Mouse (Mus musculus) embryonic fibroblast, embryonic 13.5 days (primary cell): ENCODE results near the gene Ly86. TPM values are rescaled to one million over a fixed set of nuclear protein-coding genes. Genes with fewer than 3 reads are reported as not detected.
A peak's percentile ranks its signal among the peaks of the same experiment; 100 is the strongest.

Experiments used
- H3K27ac ChIP-seq: 2 replicates; pipeline ENCODE4 v1.5.1; 2012; ENCODE audit warnings: low read length, control low read depth, inconsistent platforms; ENCODE audit not compliant: insufficient read depth
- H3K4me1 ChIP-seq: 2 replicates; pipeline ENCODE4 v1.6.1; 2011; ENCODE audit warnings: low read length; ENCODE audit not compliant: control insufficient read depth, insufficient read depth
- H3K4me3 ChIP-seq: 2 replicates; pipeline ENCODE4 v1.5.1; 2011; ENCODE audit warnings: mild to moderate bottlenecking, control low read depth, low read length; ENCODE audit not compliant: insufficient read depth
- CTCF ChIP-seq: IDR thresholded peaks from 2 replicates; pipeline ENCODE4 v1.5.1; 2011; ENCODE audit warnings: mild to moderate bottlenecking, control low read depth, low read length, moderate library complexity, borderline replicate concordance; ENCODE audit not compliant: insufficient read depth
- POLR2A ChIP-seq: IDR thresholded peaks from 2 replicates; pipeline ENCODE4 v1.6.1; 2011; ENCODE audit warnings: low read depth, mild to moderate bottlenecking, control low read depth, low read length, moderate library complexity
- polyA plus RNA-seq: library from polyadenylated mRNA; stranded (reverse); fragments of >200 nt; gene quantifications from 2 replicates; pipeline ENCODE4 v1.2.4, GENCODE M21; 2011; ENCODE audit warnings: low read depth; ENCODE audit not compliant: missing spikeins, insufficient read length

Ly86 gene
- polyA plus RNA-seq, 1 experiment, result 0.93 TPM

DNA sequence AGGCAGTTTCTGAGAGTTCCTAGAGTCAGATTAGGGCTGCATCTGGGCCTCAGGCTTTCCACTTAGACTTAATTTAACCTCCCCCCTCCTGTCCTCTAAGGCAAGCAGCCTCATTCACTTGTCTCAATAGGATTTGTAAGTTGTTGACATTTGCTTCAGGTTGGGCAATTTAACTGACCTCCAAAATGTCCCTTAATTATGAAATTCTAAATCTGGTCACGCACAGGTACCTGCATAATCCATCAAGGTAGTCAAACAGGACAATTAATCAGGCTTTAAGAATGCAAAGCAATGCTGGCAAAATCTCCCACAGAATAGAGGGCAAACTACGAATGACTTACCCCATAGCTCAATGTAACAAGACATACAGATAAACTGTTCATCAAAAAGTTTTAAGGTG is 8.0 kb downstream of the Ly86 start:
- no peak for TF ChIP-seq CTCF
- no peak for TF ChIP-seq POLR2A
- H3K4me3 ChIP-seq, result no peak overlapping the region
- no peaks in the 10 kb centered on the region for H3K4me1 ChIP-seq
- no peak overlapping the region for H3K27ac ChIP-seq

DNA sequence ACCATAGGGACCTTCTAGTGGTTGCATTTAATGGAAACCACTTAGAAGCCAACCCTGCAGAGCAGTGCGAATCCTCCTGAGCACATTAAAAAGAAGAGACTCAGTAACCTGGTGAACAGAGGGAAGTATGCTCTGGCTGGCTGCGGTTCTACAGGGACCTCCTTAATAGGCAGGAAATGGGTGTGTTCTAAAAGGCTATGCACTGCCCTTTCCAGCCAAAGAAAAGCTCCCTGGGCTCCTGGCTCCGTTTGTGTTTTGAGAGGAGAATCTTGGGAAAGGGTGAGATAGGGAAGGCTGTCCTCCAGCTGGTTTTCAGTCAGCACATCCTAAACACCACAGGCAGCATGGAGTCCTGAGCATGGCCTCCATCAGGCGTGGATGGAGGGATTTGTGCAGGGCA is 8.9 kb downstream of the Ly86 start:
- TF ChIP-seq CTCF (no peak), POLR2A (no peak)
- H3K27ac ChIP-seq, result no peak overlapping the region
- no peak overlapping the region for H3K4me3 ChIP-seq
- H3K4me1 ChIP-seq, result no peaks in the 10 kb centered on the region

DNA sequence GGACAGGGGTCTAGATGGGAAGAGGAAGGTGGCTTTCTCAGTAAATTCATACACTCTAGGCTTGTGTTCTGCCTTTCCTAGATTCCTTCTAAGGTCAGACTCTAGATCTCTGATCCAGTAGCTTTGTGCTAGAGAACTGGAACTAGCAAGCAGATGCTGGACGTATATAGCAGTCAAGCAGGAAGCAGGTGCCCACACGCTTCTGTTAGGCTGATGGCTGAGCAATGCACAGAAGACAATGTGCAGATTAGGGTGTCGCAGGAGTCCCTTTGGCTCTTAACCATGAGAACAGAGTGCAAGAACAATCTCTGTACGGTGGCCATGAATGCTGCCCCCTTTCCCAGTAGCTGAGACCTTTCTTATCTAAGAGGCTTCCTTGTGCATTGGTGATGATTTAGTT is 9.4 kb downstream of the Ly86 start:
- no peaks in the 10 kb centered on the region for H3K4me1 ChIP-seq
- H3K4me3 ChIP-seq, result no peak overlapping the region
- no peak for TF ChIP-seq POLR2A
- no peak for TF ChIP-seq CTCF
- H3K27ac ChIP-seq, result no peak overlapping the region

DNA sequence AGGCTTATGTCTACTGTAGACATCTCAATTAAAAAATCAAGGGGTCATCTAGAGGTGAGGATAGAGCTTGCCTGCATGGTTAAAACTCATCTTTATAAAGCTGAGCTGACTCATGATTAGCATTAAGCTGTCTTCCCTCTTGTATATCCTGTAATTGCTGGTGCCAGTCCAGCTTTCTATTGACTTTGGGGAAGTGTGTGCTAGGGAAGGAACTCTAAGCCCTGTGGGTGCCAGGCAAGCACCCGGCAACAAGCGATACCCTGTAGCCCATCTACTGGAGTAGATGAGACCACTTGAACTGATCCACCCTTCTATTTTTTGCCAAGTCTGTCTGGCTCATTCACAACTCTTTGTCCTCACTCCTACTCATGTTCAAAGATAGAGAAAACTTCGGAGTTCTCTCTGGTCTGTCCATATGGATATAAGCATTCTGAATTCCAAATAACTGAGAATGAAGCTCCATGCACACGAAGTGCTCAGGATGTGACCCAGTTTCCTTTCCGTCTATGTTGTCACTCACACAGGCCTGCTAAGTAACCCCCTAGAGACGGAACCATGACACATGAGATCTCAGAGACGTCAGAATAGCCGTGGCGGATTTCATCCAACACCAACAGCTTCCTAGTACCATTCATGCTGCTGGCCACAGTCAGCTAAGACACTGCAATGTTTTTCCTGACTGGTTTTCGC is 10.8 kb downstream of the Ly86 start:
- Histone ChIP-seq H3K4me3 (no peak overlapping the region), H3K4me1 (no peaks in the 10 kb centered on the region), H3K27ac (no peak overlapping the region)
- no peak for TF ChIP-seq CTCF
- no peak for TF ChIP-seq POLR2A

DNA sequence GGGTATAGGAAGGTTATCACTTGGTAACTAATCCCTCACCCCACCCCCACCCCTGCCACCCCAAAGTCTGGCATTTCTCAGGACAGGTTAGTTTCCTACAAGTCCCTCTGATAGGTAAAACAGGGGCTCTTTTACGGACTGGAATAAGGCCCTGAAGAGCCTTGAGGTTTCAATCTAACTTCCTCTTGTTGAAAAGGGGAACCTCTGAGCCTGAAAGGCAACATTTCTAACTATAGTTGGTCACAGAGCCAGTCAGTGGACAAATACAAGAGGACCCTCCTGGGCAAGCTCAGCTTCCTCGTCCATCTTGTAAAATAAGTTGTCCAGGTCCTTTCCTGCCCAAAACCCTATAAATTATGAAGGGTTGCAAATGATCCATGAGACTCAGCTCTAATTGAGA is 11.5 kb downstream of the Ly86 start:
- Histone ChIP-seq H3K4me3 (no peak overlapping the region), H3K4me1 (no peaks in the 10 kb centered on the region; the same call in 1 of the 2 replicates), H3K27ac (no peak overlapping the region)
- TF ChIP-seq CTCF, result no peak
- TF ChIP-seq POLR2A, result no peak

DNA sequence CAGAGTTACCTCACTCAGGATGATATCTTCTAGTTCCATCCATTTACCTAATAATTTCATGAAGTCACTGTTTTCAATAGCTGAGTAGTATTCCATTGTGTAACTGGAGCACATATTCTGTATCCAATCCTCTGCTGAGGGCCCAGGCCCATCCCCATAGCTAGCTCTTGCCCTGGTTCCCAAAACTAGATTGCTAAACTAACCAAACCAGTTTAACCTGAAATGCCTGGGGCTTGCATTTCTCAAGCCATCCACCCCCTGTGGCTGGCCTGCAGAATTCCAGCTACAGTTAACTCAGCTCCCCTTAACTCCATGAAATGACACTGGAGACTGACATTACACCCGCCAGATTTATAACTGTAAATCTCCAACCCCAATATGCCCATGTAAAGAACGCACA is 13.1 kb downstream of the Ly86 start:
- H3K4me1 ChIP-seq, result no peaks in the 10 kb centered on the region; the same call in 1 of the 2 replicates
- TF ChIP-seq POLR2A (no peak), CTCF (no peak)
- H3K4me3 ChIP-seq, result no peak overlapping the region
- H3K27ac ChIP-seq, result no peak overlapping the region

DNA sequence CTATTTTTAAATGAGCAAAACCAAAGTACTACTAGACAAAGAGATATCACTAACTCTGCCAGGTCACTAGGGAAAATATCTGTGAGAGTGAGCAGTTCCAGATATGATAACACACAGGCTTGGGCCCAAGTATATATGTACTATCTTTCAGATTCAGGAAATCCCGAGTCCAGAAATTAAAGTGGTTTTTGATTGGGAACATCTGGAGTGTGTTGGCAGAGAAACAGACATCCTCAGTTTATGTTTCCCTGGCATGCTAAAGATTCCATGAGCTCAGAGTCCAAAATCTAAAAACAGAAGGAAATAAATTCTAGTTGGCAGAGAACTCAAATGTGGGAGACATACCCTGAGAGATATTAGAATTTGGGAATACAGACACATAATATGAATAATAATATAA is 16.2 kb downstream of the Ly86 start:
- Histone ChIP-seq H3K4me3 (no peak overlapping the region), H3K27ac (no peak overlapping the region), H3K4me1 (peaks cover 5% of the 10 kb centered on the region; the same call in 1 of the 2 replicates)
- TF ChIP-seq CTCF (no peak), POLR2A (no peak)

DNA sequence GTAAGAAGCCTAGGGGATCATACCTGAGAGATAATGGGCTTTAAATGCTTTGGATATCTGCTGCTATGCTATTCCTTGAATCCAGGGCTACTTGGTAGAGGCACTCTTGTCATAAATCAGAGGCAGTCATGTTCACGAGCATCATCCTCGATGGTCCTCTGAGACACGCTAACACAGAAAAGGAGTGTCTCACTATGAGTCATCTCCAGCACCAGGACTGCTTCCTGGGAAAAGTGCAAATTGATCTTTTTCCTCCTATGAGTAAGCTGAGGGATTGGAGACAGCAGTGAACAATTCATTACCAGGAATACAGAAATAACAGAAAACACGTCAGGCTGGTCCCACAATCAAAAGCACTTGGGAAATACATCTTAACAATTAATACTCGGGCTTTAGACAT is 19.3 kb downstream of the Ly86 start:
- TF ChIP-seq CTCF (no peak), POLR2A (no peak)
- H3K27ac ChIP-seq, result peak overlapping the region; percentile 55; the same call in 1 of the 2 replicates
- H3K4me1 ChIP-seq, result peaks cover 5% of the 10 kb centered on the region; the same call in 1 of the 2 replicates
- H3K4me3 ChIP-seq, result no peak overlapping the region

DNA sequence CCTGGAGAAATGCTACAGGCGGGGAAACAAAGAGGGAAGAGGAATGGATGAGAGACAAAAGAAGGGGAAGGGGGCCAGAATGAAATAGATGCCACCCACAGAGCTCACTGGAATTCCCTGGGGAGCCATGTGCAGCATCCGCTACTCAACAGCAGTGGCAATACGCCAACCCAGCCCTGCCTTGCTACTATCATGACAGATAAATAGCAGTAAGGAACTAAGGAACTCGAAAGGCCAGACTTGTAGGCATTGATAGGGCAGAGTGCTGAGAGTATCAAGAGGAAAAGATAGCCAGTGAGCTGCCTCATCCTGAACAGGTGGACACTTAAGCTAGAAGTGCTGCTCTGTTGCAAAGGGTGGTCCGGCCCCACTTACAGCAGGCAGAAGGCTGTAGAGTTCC is 31.4 kb downstream of the Ly86 start:
- TF ChIP-seq POLR2A (no peak), CTCF (no peak)
- no peak overlapping the region for H3K4me3 ChIP-seq
- H3K4me1 ChIP-seq, result no peaks in the 10 kb centered on the region
- no peak overlapping the region for H3K27ac ChIP-seq

DNA sequence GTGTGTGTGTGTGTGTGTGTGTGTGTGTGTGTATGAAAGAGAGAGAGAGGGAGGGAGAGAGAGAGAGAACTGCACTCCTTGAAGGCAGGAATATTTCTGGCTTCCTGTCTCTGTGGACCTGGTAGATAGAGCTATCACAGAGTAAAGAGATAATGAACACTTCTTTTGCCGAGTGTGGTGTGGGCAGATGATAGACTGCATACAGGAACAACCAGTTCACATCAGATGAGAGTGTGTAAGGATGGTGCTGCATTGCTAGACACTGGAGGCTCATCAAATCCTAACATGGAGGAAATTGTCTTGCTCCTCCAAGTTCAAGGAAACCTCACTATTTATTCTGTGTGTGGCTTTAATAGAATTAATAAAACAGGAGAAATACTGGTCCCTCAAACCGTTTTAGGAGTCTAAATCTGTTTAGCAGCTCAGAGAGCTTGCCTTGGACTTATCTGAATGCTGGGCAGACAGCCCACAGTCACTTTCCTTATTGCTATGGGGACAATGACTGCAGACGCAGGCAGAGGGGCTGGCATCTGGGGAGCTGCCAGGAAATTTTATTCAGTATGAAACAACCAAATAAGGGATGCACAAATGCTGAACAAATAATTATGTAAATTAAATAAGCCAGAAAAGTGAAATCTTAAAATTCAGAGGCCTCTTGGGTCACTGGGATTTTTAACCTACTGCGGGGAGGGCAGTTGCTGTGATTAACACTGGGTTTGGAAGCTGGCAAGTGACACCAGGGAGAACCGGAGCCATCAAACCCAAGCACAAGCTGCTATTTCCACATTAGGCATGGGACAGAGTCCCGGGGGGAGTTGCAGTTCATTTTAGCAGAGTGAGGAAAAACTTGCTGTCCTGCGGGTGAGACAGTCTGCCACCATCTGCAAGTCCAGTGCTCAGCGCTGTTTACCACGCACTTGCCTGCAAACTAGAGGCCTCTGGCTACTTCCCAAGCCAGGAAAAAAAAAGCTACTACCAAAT is 43.5 kb downstream of the Ly86 start:
- H3K27ac ChIP-seq, result no peak overlapping the region

More for the DNA sequence above, 43.5 kb downstream of the Ly86 start:
- H3K4me1 ChIP-seq, result no peaks in the 10 kb centered on the region
- H3K4me3 ChIP-seq, result no peak overlapping the region
- TF ChIP-seq CTCF (no peak), POLR2A (no peak)
